Mouse (Mus musculus) midbrain, embryonic 13.5 days (tissue): ENCODE results near the gene Slc25a19. TPM values are rescaled to one million over a fixed set of nuclear protein-coding genes. Genes with fewer than 3 reads are reported as not detected.
A peak's percentile ranks its signal among the peaks of the same experiment; 100 is the strongest.

Source experiments
- ATAC-seq: fragments of 200-750 bp; cut with Nextera tagmentation; 2 replicates; pipeline ENCODE4 v1.8.0; 2017; ENCODE audit warnings: mild to moderate bottlenecking, moderate TSS enrichment, moderate library complexity
- H3K27ac ChIP-seq: fragments of 300-500 bp; sonication (generic); 2 replicates; pipeline ENCODE4 v1.5.1; 2015; ENCODE audit warnings: inconsistent platforms, mild to moderate bottlenecking, moderate library complexity
- H3K27me3 ChIP-seq: fragments of 300-500 bp; sonication (generic); 2 replicates; pipeline ENCODE4 v1.6.1; 2015; ENCODE audit warnings: mild to moderate bottlenecking, inconsistent platforms
- H3K36me3 ChIP-seq: fragments of 300-500 bp; sonication (generic); 2 replicates; pipeline ENCODE4 v1.6.1; 2015; ENCODE audit warnings: mild to moderate bottlenecking, inconsistent platforms
- H3K4me1 ChIP-seq: fragments of 300-500 bp; sonication (generic); replicated peaks from 2 replicates; pipeline ENCODE4 v1.6.1; 2015; ENCODE audit warnings: inconsistent platforms
- H3K4me2 ChIP-seq: fragments of 300-500 bp; sonication (generic); replicated peaks from 2 replicates; pipeline ENCODE4 v1.6.1; 2015; ENCODE audit warnings: moderate library complexity, mild to moderate bottlenecking, inconsistent platforms
- H3K4me3 ChIP-seq: fragments of 300-500 bp; sonication (generic); replicated peaks from 2 replicates; pipeline ENCODE4 v1.5.1; 2015; ENCODE audit warnings: mild to moderate bottlenecking, inconsistent platforms
- H3K9ac ChIP-seq: fragments of 300-500 bp; sonication (generic); replicated peaks from 2 replicates; pipeline ENCODE4 v1.6.1; 2015; ENCODE audit warnings: mild to moderate bottlenecking, inconsistent platforms
- H3K9me3 ChIP-seq: fragments of 300-500 bp; sonication (generic); 2 replicates; pipeline ENCODE4 v1.6.1; 2016; ENCODE audit warnings: mild to moderate bottlenecking, inconsistent platforms
- WGBS: fragments of 180-500 bp; shearing (Covaris S2); methylation state at CpG from one replicate; pipeline ENCODE4 v1.1.7; 2015; 5-methylcytosine and 5-hydroxymethylcytosine counted together
- polyA plus RNA-seq: library from polyadenylated mRNA; unstranded; fragments of >200 nt; fragmentation: Nextera tagmentation; extraction: Ambion mirVana; gene quantifications from 2 replicates; pipeline ENCODE4 v1.2.1, GENCODE M21; 2015

The Slc25a19 gene
- polyA plus RNA-seq, 1 experiment from 2014 or later, result 35.4 TPM

- Histone ChIP-seq H3K27me3 (no peaks in the 10 kb centered on the region), H3K9ac (peak overlapping the region; percentile 73), H3K27ac (no peak overlapping the region), H3K36me3 (peaks cover 36% of the 10 kb centered on the region), H3K4me2 (peak overlapping the region; percentile 79), H3K4me3 (peak overlapping the region; percentile 64), H3K9me3 (no peaks in the 10 kb centered on the region), H3K4me1 (peaks cover 19% of the 10 kb centered on the region)
- WGBS, result 22% methylated on average over 7 of the region's 7 CpGs
- no peak for ATAC-seq
Measured at GRCm38 (mm10) chr11:115564961-115565360, 63.1 kb downstream of the Slc25a19 start.

Other genes starting within 250 kb of the Slc25a19 start
- gene Cdr2l, start 246.4 kb downstream of the Slc25a19 start, polyA plus RNA-seq, result 23.0 and 27.1 TPM in 2 replicates
- gene Mrpl58, start 224.5 kb downstream of the Slc25a19 start, polyA plus RNA-seq, result 226 and 244 TPM in 2 replicates
- 948 and 970 TPM in 2 replicates for gene Atp5h, start 208.3 kb downstream of the Slc25a19 start, polyA plus RNA-seq
- 14.6 and 25.3 TPM in 2 replicates for gene Kctd2, start 208.2 kb downstream of the Slc25a19 start, polyA plus RNA-seq
- not detected in 2 replicates for gene Trim80, start 187.8 kb downstream of the Slc25a19 start, polyA plus RNA-seq
- 0.09 and 0.13 TPM in 2 replicates for gene Slc16a5, start 165.8 kb downstream of the Slc25a19 start, polyA plus RNA-seq
- 17.4 and 17.8 TPM in 2 replicates for gene Armc7, start 152.6 kb downstream of the Slc25a19 start, polyA plus RNA-seq
- 90.2 and 96.5 TPM in 2 replicates for gene Nt5c, start 136.4 kb downstream of the Slc25a19 start, polyA plus RNA-seq
- 1,462 and 1,532 TPM in 2 replicates for gene Jpt1, start 113.9 kb downstream of the Slc25a19 start, polyA plus RNA-seq
- 1,358 and 1,460 TPM in 2 replicates for gene Sumo2, start 92.0 kb downstream of the Slc25a19 start, polyA plus RNA-seq
- gene Nup85, start 63.9 kb downstream of the Slc25a19 start, polyA plus RNA-seq, result 130 TPM in 2 replicates
- gene Mrps7, start 24.4 kb downstream of the Slc25a19 start, polyA plus RNA-seq, result 77.6 and 78.8 TPM in 2 replicates
- 31.8 and 38.1 TPM in 2 replicates for gene Gga3, start 24.2 kb downstream of the Slc25a19 start, polyA plus RNA-seq
- gene Mif4gd, start 15.3 kb downstream of the Slc25a19 start, polyA plus RNA-seq, result 8.8 and 10.5 TPM in 2 replicates
- 165 and 176 TPM in 2 replicates for gene Grb2, start 80.3 kb upstream of the Slc25a19 start, polyA plus RNA-seq
- 29.9 and 31.0 TPM in 2 replicates for gene Tmem94, start 137.1 kb upstream of the Slc25a19 start, polyA plus RNA-seq
- 10.3 and 12.3 TPM in 2 replicates for gene Caskin2, start 185.3 kb upstream of the Slc25a19 start, polyA plus RNA-seq
- gene Tsen54, start 186.4 kb upstream of the Slc25a19 start, polyA plus RNA-seq, result 24.8 and 25.8 TPM in 2 replicates
- gene Llgl2, start 195.8 kb upstream of the Slc25a19 start, polyA plus RNA-seq, result 0.66 and 0.76 TPM in 2 replicates
- gene Myo15b, start 230.1 kb upstream of the Slc25a19 start, polyA plus RNA-seq, result 0.08 and 0.27 TPM in 2 replicates